Mouse (Mus musculus) brain, adult 2 months (tissue): ENCODE results near the gene Fras1.

Source experiments
- DNase-seq: peaks from one replicate; pipeline ENCODE4 v3.0.0; 2011; ENCODE audit warnings: low read depth, low spot score

The Fras1 gene

GRCm38 (mm10) chr5:96578705-96579104, 204.9 kb downstream of the Fras1 start:
- DNase-seq: no peak

GRCm38 (mm10) chr5:96579938-96580337, 206.2 kb downstream of the Fras1 start:
- no peak for DNase-seq

- peak; percentile 87 for DNase-seq
These were observed 211.0 kb downstream of the Fras1 start for GRCm38 (mm10) chr5:96584730-96585129.

- DNase-seq: no peak
These were observed 216.9 kb downstream of the Fras1 start for GRCm38 (mm10) chr5:96590621-96591020.

GRCm38 (mm10) chr5:96595793-96596192, 222.0 kb downstream of the Fras1 start:
- DNase-seq: no peak

- peak; percentile 46 for DNase-seq
These were observed 230.4 kb downstream of the Fras1 start for GRCm38 (mm10) chr5:96603974-96604769.

GRCm38 (mm10) chr5:96608036-96608435, 234.3 kb downstream of the Fras1 start:
- peak; percentile 67 for DNase-seq

- DNase-seq: no peak
These were observed 235.0 kb downstream of the Fras1 start for GRCm38 (mm10) chr5:96608581-96609280.

- DNase-seq: peak; percentile 47
These were observed 238.3 kb downstream of the Fras1 start for GRCm38 (mm10) chr5:96612077-96612476.

- no peak for DNase-seq
These were observed 243.3 kb downstream of the Fras1 start for GRCm38 (mm10) chr5:96616954-96617646.

GRCm38 (mm10) chr5:96618008-96618407, 244.3 kb downstream of the Fras1 start:
- peak; percentile 50 for DNase-seq

- no peak for DNase-seq
These were observed 246.5 kb downstream of the Fras1 start for GRCm38 (mm10) chr5:96620209-96620608.

GRCm38 (mm10) chr5:96620618-96621017, 246.9 kb downstream of the Fras1 start:
- no peak for DNase-seq

GRCm38 (mm10) chr5:96622604-96623352, 249.0 kb downstream of the Fras1 start:
- peak; percentile 32 for DNase-seq

GRCm38 (mm10) chr5:96629851-96630250, 256.1 kb downstream of the Fras1 start:
- peak; percentile 48 for DNase-seq

- peak; percentile 18 for DNase-seq
These were observed 261.5 kb downstream of the Fras1 start for GRCm38 (mm10) chr5:96635146-96635862.

GRCm38 (mm10) chr5:96635866-96636265, 262.1 kb downstream of the Fras1 start:
- DNase-seq: no peak

GRCm38 (mm10) chr5:96639213-96639910, 265.6 kb downstream of the Fras1 start:
- DNase-seq: no peak

GRCm38 (mm10) chr5:96641297-96641696, 267.5 kb downstream of the Fras1 start:
- DNase-seq: peak; percentile 51

- peak; percentile 65 for DNase-seq
These were observed 301.9 kb downstream of the Fras1 start for GRCm38 (mm10) chr5:96675676-96676075.
